Mouse (Mus musculus): ENCODE measurements around the gene Tbc1d9.

Tbc1d9 gene

GRCm38 (mm10) chr8:83178228-83178742 is 13.1 kb downstream of the Tbc1d9 start:
- no peak for DNase-seq (ENCODE audit: low read depth, low spot score)

GRCm38 (mm10) chr8:83181851-83182482 is 16.8 kb downstream of the Tbc1d9 start:
- DNase-seq (ENCODE audit: low read depth, low spot score), result no peak

GRCm38 (mm10) chr8:83182784-83183183 is 17.6 kb downstream of the Tbc1d9 start:
- DNase-seq (ENCODE audit: low read depth, low spot score), result no peak

- DNase-seq (ENCODE audit: low read depth, low spot score), result no peak
Observed at GRCm38 (mm10) chr8:83186376-83186775, 21.2 kb downstream of the Tbc1d9 start.

- no peak for DNase-seq (ENCODE audit: low read depth, low spot score)
Observed at GRCm38 (mm10) chr8:83187363-83187962, 22.3 kb downstream of the Tbc1d9 start.

- no peak for DNase-seq (ENCODE audit: low read depth, low spot score)
Observed at GRCm38 (mm10) chr8:83189538-83190095, 24.5 kb downstream of the Tbc1d9 start.

GRCm38 (mm10) chr8:83196088-83196487 is 30.9 kb downstream of the Tbc1d9 start:
- DNase-seq (ENCODE audit: low read depth, low spot score), result no peak

GRCm38 (mm10) chr8:83199715-83200114 is 34.6 kb downstream of the Tbc1d9 start:
- no peak for DNase-seq (ENCODE audit: low read depth, low spot score)

GRCm38 (mm10) chr8:83200191-83201177 is 35.3 kb downstream of the Tbc1d9 start:
- DNase-seq (ENCODE audit: low read depth, low spot score), result no peak

GRCm38 (mm10) chr8:83202946-83203345 is 37.8 kb downstream of the Tbc1d9 start:
- no peak for DNase-seq (ENCODE audit: low read depth, low spot score)

- DNase-seq (ENCODE audit: low read depth, low spot score), result no peak
Observed at GRCm38 (mm10) chr8:83205907-83206306, 40.8 kb downstream of the Tbc1d9 start.

GRCm38 (mm10) chr8:83209581-83209980 is 44.4 kb downstream of the Tbc1d9 start:
- DNase-seq (ENCODE audit: low read depth, low spot score), result no peak

- no peak for DNase-seq (ENCODE audit: low read depth, low spot score)
Observed at GRCm38 (mm10) chr8:83210676-83211075, 45.5 kb downstream of the Tbc1d9 start.

- DNase-seq (ENCODE audit: low read depth, low spot score), result no peak
Observed at GRCm38 (mm10) chr8:83215065-83215464, 49.9 kb downstream of the Tbc1d9 start.

- no peak for DNase-seq (ENCODE audit: low read depth, low spot score)
Observed at GRCm38 (mm10) chr8:83216520-83216919, 51.4 kb downstream of the Tbc1d9 start.

- DNase-seq (ENCODE audit: low read depth, low spot score), result no peak
Observed at GRCm38 (mm10) chr8:83217196-83217595, 52.0 kb downstream of the Tbc1d9 start.

- no peak for DNase-seq (ENCODE audit: low read depth, low spot score)
Observed at GRCm38 (mm10) chr8:83217891-83218290, 52.7 kb downstream of the Tbc1d9 start.

GRCm38 (mm10) chr8:83219392-83219791 is 54.2 kb downstream of the Tbc1d9 start:
- DNase-seq (ENCODE audit: low read depth, low spot score), result no peak

GRCm38 (mm10) chr8:83220746-83221145 is 55.6 kb downstream of the Tbc1d9 start:
- DNase-seq (ENCODE audit: low read depth, low spot score), result no peak

GRCm38 (mm10) chr8:83224754-83225416 is 59.7 kb downstream of the Tbc1d9 start:
- DNase-seq (ENCODE audit: low read depth, low spot score), result no peak

GRCm38 (mm10) chr8:83225598-83225997 is 60.4 kb downstream of the Tbc1d9 start:
- no peak for DNase-seq (ENCODE audit: low read depth, low spot score)

Measured in embryo, embryonic 11.5 days (tissue).